In genomic region chr5:33034100-33034499, GRCm38 (mm10) we compare ENCODE assay signal across 9 mouse cellular contexts. TPM values are rescaled to one million over a fixed set of nuclear protein-coding genes. Genes with fewer than 3 reads are reported as not detected.
DNase-seq lines count a peak whose midpoint lies in the region; ATAC-seq and TF ChIP-seq lines count a peak whose summit lies in the region.
"Had no signal": no experiment of that assay in that cellular context is flagged by ENCODE, and none has a peak within 500 bp of the region (broad histone marks: within the 10 kb centered on the region; RNA-seq: fewer than 3 reads in every experiment).

No protein-coding gene starts in this region.

- dilution Hi-C loops in CH12.LX (cut with MboI; ENCODE audit: extremely low pct_ligation_motif_present, extremely low pct_unique_long_range_greater_than_20kb, low sequenced_read_pairs): no loop called here

- no peak for TF ChIP-seq POLR2A in CH12.LX (IDR thresholded peaks at IDR 0.05; ENCODE audit: low read depth, low read length)
- no peak for TF ChIP-seq POLR2A in heart, adult 2 months (IDR thresholded peaks at IDR 0.05; ENCODE audit: insufficient read depth, low read depth, low read length)

- no peaks in the 10 kb centered on the region for H3K27me3 ChIP-seq in hindbrain, embryonic 12.5 days
- no peaks in the 10 kb centered on the region for H3K27me3 ChIP-seq in hindbrain, embryonic 13.5 days
- H3K27me3 ChIP-seq in CH12.LX (replicated peaks): no peaks in the 10 kb centered on the region
- H3K27me3 ChIP-seq in heart, adult 2 months (ENCODE audit: control insufficient read depth, insufficient read depth, low read length): no peaks in the 10 kb centered on the region
- H3K27me3 ChIP-seq: heart, embryonic 15.5 days had no signal

- DNase-seq in CH12.LX (ENCODE audit: extremely low read depth): peak; percentile 76
- DNase-seq in forelimb bud, embryonic 11.5 days (ENCODE audit: low read depth, low spot score): peak; percentile 23
- no peak for DNase-seq in frontal cortex, adult 2 months (ENCODE audit: extremely low spot score in 1 of 2, low spot score in 1 of 2)
- no peak for DNase-seq in frontal cortex, postnatal 14 days (ENCODE audit: low spot score in 2 of 2)
- no peak for DNase-seq in heart, adult 2 months

- in situ Hi-C loops in CH12.LX (cut with MboI; ENCODE audit: low pct_ligation_motif_present, low pct_unique_long_range_greater_than_20kb, low sequenced_read_pairs): loop anchor here (25.0 kb wide), 1 partner anchor 447 kb away; no protein-coding TSS in a partner anchor

- no peak overlapping the region for H3K4me3 ChIP-seq in hindbrain, embryonic 12.5 days
- no peak overlapping the region for H3K4me3 ChIP-seq in hindbrain, embryonic 13.5 days
- H3K4me3 ChIP-seq in CH12.LX (replicated peaks in 1 of 3; ENCODE audit: low read depth in 2 of 3, low read length in 2 of 3, poor library complexity in 1 of 3): no peak overlapping the region
- H3K4me3 ChIP-seq in heart, adult 2 months: no peak overlapping the region
- H3K4me3 ChIP-seq: heart, embryonic 15.5 days had no signal

- 22% methylated on average over 7 of the region's 7 CpGs for WGBS in hindbrain, embryonic 12.5 days
- WGBS in hindbrain, embryonic 13.5 days: 18% methylated on average over 7 of the region's 7 CpGs
- 35% methylated on average over 7 of the region's 7 CpGs for WGBS in heart, adult 2 months

- peak; percentile 59 for TF ChIP-seq RAD21 in CH12.LX (IDR thresholded peaks at IDR 0.05; ENCODE audit: low read depth, low read length)

- intact Hi-C loops in heart, adult 2 months (cut with DNase I): loop anchor here (5.0 kb wide), 1 partner anchor 102 kb away; no protein-coding TSS in a partner anchor

- peak; percentile 12 to 71; a peak in 2 of 4 replicates for TF ChIP-seq CTCF in CH12.LX (conservative IDR thresholded peaks at IDR 0.05 in 1 of 2, IDR thresholded peaks at IDR 0.05 in 1 of 2; ENCODE audit: low read depth in 2 of 2, low read length in 2 of 2)
- no peak for TF ChIP-seq CTCF in heart, adult 2 months (IDR thresholded peaks at IDR 0.05)

- peaks cover 25% of the 10 kb centered on the region for H3K4me1 ChIP-seq in hindbrain, embryonic 12.5 days
- H3K4me1 ChIP-seq in hindbrain, embryonic 13.5 days (replicated peaks): peaks cover 30% of the 10 kb centered on the region
- peaks cover 3 to 14% of the 10 kb centered on the region in 2 experiments for H3K4me1 ChIP-seq in CH12.LX (ENCODE audit: control insufficient read depth in 1 of 2, insufficient read depth in 2 of 2)
- H3K4me1 ChIP-seq in heart, adult 2 months (ENCODE audit: control insufficient read depth, insufficient read depth, low read length): peaks cover 1% of the 10 kb centered on the region; the same call in 1 of the 2 replicates

- no peak for ATAC-seq in hindbrain, embryonic 12.5 days (ENCODE audit: low FRiP score)
- no peak for ATAC-seq in hindbrain, embryonic 13.5 days (ENCODE audit: low FRiP score)
- ATAC-seq in megakaryocyte progenitor cell, adult 5-6 weeks (replicated peaks; ENCODE audit: poor library complexity): peak; percentile 77

- peak overlapping the region; percentile 18; the same call in 1 of the 2 replicates for H3K9ac ChIP-seq in hindbrain, embryonic 12.5 days
- H3K9ac ChIP-seq in hindbrain, embryonic 13.5 days: no peak overlapping the region
- no peak overlapping the region for H3K9ac ChIP-seq in CH12.LX (ENCODE audit: insufficient read depth, low read depth)
- H3K9ac ChIP-seq in heart, adult 2 months (ENCODE audit: low read depth, low read length): no peak overlapping the region
- H3K9ac ChIP-seq: heart, embryonic 15.5 days had no signal

- H3K4me2 ChIP-seq in hindbrain, embryonic 12.5 days (replicated peaks): no peak overlapping the region
- no peak overlapping the region for H3K4me2 ChIP-seq in hindbrain, embryonic 13.5 days
- H3K4me2 ChIP-seq in CH12.LX (ENCODE audit: insufficient read depth, low read depth, poor library complexity, severe bottlenecking): no peak overlapping the region
- H3K4me2 ChIP-seq: heart, embryonic 15.5 days had no signal

- H3K27ac ChIP-seq in hindbrain, embryonic 12.5 days: no peak overlapping the region
- H3K27ac ChIP-seq in hindbrain, embryonic 13.5 days: no peak overlapping the region
- no peak overlapping the region for H3K27ac ChIP-seq in CH12.LX (ENCODE audit: insufficient read depth, low read depth)
- no peak overlapping the region for H3K27ac ChIP-seq in heart, adult 2 months
- H3K27ac ChIP-seq: heart, embryonic 15.5 days had no signal

- H3K36me3 ChIP-seq in hindbrain, embryonic 12.5 days: no peaks in the 10 kb centered on the region
- H3K36me3 ChIP-seq in hindbrain, embryonic 13.5 days: peaks cover 1% of the 10 kb centered on the region; the same call in 1 of the 2 replicates
- peaks cover 0 to 5% of the 10 kb centered on the region in 2 experiments for H3K36me3 ChIP-seq in CH12.LX (replicated peaks in 1 of 2; ENCODE audit: control insufficient read depth in 1 of 2, insufficient read depth in 1 of 2, low read length in 1 of 2)
- H3K36me3 ChIP-seq in heart, adult 2 months (ENCODE audit: control insufficient read depth, insufficient read depth, low read length): no peaks in the 10 kb centered on the region
- H3K36me3 ChIP-seq: heart, embryonic 15.5 days had no signal

- H3K79me2 ChIP-seq in CH12.LX (replicated peaks; ENCODE audit: control insufficient read depth, extremely low read depth, insufficient read depth, poor library complexity, severe bottlenecking): no peaks in the 10 kb centered on the region
- no peaks in the 10 kb centered on the region for H3K79me2 ChIP-seq in heart, adult 2 months (replicated peaks; ENCODE audit: control insufficient read depth, insufficient read depth, low read length)

- TF ChIP-seq EP300 in CH12.LX (IDR thresholded peaks at IDR 0.05; ENCODE audit: low read length): no peak
- no peak for TF ChIP-seq EP300 in heart, adult 2 months (IDR thresholded peaks at IDR 0.05; ENCODE audit: insufficient read depth, low read depth, low read length)

- H3K9me3 ChIP-seq in hindbrain, embryonic 12.5 days (replicated peaks): no peaks in the 10 kb centered on the region
- no peaks in the 10 kb centered on the region for H3K9me3 ChIP-seq in hindbrain, embryonic 13.5 days
- peaks cover 6% of the 10 kb centered on the region for H3K9me3 ChIP-seq in CH12.LX (replicated peaks; ENCODE audit: low read length)
- H3K9me3 ChIP-seq: heart, embryonic 15.5 days had no signal

TF ChIP-seq in CH12.LX, 34 proteins besides CTCF, POLR2A, EP300 and RAD21:
- TF ChIP-seq NELFE (IDR thresholded peaks at IDR 0.05; ENCODE audit: low read depth, low read length): 0 out of 2 replicates have a peak, but pooled peaks have one; percentile 37
- TF ChIP-seq ZC3H11A (IDR thresholded peaks at IDR 0.05; ENCODE audit: low read depth, low read length): no peak
- TF ChIP-seq MEF2A (IDR thresholded peaks at IDR 0.05; ENCODE audit: borderline replicate concordance, low read depth, low read length): 0 out of 2 replicates have a peak, but pooled peaks have one; percentile 18
- TF ChIP-seq ELF1 (IDR thresholded peaks at IDR 0.05; ENCODE audit: low read depth, low read length): peak; percentile 49
- TF ChIP-seq MYC (IDR thresholded peaks at IDR 0.05; ENCODE audit: low read depth, low read length): 0 out of 2 replicates have a peak, but pooled peaks have one; percentile 14
- TF ChIP-seq TCF12 (IDR thresholded peaks at IDR 0.05; ENCODE audit: low read depth, low read length): peak; percentile 13; the same call in 1 of the 2 replicates
- TF ChIP-seq KAT2A (IDR thresholded peaks at IDR 0.05; ENCODE audit: insufficient replicate concordance, low read length): 0 out of 2 replicates have a peak, but pooled peaks have one; percentile 30
- TF ChIP-seq MAX (IDR thresholded peaks at IDR 0.05; ENCODE audit: low read length): peak; percentile 64
- no peak for TF ChIP-seq ZMIZ1 (IDR thresholded peaks at IDR 0.05; ENCODE audit: low read depth, low read length)
- no peak for TF ChIP-seq NRF1 (IDR thresholded peaks at IDR 0.05; ENCODE audit: low read depth, low read length)
- no peak for TF ChIP-seq RCOR1 (conservative IDR thresholded peaks at IDR 0.05; ENCODE audit: low read depth, low read length)
- peak; percentile 63 for TF ChIP-seq SMC3 (IDR thresholded peaks at IDR 0.05; ENCODE audit: low read depth, low read length)
- no peak; the same call in 1 of the 2 replicates for TF ChIP-seq SIN3A (IDR thresholded peaks at IDR 0.05; ENCODE audit: low read length)
- TF ChIP-seq IRF4 (IDR thresholded peaks at IDR 0.05; ENCODE audit: low read depth, low read length): 0 out of 2 replicates have a peak, but pooled peaks have one; percentile 24

RNA-seq across cellular contexts. Expression of gene Ywhah, which starts 15.5 kb away (rescaled TPM):
- 461 and 499 TPM in 2 replicates for polyA plus RNA-seq in hindbrain, embryonic 12.5 days (2016; fragmentation: Nextera tagmentation; extraction: Ambion mirVana)
- polyA plus RNA-seq in hindbrain, embryonic 13.5 days (2015; fragmentation: Nextera tagmentation; extraction: Ambion mirVana): 613 and 627 TPM in 2 replicates
- 63.3 and 78.6 TPM in 2 replicates for total RNA-seq in CH12.LX (2012; rRNA removed)
- total RNA-seq in CH12.LX (2014; rRNA removed): 188 and 190 TPM in 2 replicates
- polyA plus RNA-seq in CH12.LX (2012; ENCODE audit: insufficient read length, low read depth): 320 and 355 TPM in 2 replicates
- 340 and 391 TPM in 2 replicates for total RNA-seq in megakaryocyte progenitor cell, adult 5-6 weeks (2015)
- 138 and 149 TPM in 2 replicates for total RNA-seq in megakaryocyte progenitor cell, adult 5-6 weeks (2017)
- 1,285 and 1,395 TPM in 2 replicates for polyA plus RNA-seq in frontal cortex, adult 2 months (2012; rRNA removed)
- 100 to 1,000 TPM in 1 of 2 experiments, 10 to 100 TPM in 1; 75.4 to 106 TPM for total RNA-seq in heart, adult 2 months (2021)
- 82.2 and 114 TPM in 2 replicates for polyA plus RNA-seq in heart, adult 2 months (2012; rRNA removed)

Comparison
In these comparisons a context has a peak if more than half of its experiments do, and no peak if none do; other contexts are left out.
1. DNase-seq: peak in CH12.LX (single experiment) and forelimb bud, embryonic 11.5 days (single experiment); none in frontal cortex, adult 2 months (0 of 2), frontal cortex, postnatal 14 days (0 of 2) and heart, adult 2 months (0 of 2).